Mouse (Mus musculus): ENCODE results near the gene Lhb. TPM values are rescaled to one million over a fixed set of nuclear protein-coding genes. Genes with fewer than 3 reads are reported as not detected.

The Lhb gene
- polyA plus RNA-seq, 1 experiment from 2014 or later, result not detected

DNA sequence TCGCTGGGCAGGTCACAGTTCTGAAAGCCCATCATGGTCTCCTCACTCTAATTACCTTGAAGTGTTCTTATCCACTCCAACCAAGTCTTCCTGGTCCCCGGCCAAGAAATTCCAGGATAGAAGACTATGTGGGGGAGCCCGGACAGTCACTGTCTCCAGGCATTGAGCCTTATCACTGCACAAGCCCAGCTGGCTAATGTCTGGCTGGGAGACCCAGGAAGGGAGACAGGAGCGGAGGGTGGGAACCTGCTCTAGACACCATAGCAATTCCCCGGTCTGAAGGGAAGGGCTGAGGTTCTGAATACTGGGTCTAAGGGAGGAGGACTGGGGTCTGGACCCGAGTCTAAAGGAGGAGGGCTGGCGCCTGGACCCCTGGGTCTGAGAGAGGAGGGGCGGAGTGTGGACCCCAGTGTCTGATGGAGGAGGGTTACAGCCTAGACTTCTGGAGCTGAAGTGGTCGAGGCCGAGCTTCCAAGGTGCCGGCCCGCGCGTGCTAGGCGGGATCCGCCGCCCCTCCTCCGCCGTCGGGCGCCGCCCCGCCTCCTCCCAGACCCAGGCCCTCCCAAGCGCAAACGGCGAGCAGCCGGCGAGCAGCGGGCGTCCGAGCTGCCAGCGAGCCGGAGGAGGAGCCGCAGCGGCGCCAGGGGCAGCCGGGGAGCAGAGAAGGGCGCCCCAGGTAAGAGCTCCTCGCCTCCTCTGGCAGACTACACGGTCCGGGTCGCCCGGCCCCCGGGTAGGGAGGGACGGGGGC lies 7.3 kb upstream of the Lhb start, which contains the start of gene Ntf5:
Gene Ntf5, plus strand, starts transcription at position 583 of the 751 bp plus-strand sequence.
- peak; percentile 10 for DNase-seq (ENCODE audit: low spot score)

DNA sequence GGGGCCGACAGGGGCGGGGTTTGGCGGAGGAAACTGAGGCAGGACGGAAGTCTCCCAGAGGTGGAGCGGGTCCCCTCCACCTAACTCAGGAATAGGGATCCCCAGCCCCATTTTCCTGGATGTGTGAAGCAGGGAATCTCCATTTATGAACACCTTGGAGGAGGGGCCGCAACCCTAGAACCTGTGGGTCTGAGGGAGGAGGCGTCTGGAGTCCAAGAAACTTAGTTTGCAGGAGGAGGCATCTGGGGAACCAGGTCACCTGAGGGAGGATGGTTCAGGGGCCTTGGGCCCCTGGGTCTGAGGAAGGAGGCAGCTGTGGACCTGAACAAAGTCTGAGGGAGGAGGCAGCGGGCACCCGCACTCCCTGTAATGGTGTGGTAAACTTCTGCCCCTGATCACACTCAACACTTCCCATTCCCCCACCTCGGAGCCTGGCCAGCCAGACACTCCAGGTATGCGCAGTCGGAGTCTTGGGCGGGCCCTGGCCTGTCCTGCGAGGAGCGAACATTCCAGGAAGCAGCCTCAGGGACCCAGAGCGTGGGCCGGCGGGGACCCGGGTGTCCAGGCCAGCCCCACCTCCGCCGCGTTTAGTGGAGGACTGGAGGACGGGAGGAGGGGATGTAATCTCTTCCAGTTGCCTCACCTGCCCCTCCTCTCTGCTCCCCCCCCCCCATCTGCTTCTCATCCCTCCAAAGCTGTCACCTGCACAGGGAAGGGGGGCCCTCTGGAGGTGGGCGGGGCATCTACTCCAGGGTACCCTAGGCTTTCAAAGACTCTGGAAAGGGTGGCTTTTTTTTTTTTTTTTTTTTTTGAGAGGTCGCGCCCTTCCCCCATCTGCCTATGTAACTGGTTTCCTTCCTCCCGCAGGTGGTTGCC lies 6.5 kb upstream of the Lhb start:
- DNase-seq (ENCODE audit: low spot score), result no peak

DNA sequence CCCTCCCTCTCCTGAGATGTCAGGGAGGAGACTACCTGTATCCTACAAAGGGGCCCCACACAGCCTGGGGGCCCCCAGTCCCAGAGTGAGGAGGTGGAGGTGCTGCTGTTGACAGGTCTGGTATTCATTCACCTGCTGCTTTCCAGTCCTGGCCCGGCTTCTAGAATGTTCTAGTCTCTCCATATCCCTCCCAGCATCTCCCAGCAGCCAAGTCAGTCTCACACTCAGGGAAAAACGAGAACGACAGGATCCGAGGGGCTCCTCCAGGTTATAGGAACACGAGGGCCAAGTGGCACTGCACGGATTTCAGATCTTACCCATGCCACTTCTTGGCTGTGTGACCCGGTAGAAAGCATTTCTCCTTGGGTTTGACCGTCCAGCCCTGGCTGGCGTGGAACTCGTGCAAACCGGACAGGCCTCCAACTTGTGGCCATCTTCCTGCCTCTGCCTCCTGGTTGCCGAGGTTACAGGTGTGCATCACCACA lies 5.8 kb upstream of the Lhb start:
- DNase-seq (ENCODE audit: low spot score), result no peak

DNA sequence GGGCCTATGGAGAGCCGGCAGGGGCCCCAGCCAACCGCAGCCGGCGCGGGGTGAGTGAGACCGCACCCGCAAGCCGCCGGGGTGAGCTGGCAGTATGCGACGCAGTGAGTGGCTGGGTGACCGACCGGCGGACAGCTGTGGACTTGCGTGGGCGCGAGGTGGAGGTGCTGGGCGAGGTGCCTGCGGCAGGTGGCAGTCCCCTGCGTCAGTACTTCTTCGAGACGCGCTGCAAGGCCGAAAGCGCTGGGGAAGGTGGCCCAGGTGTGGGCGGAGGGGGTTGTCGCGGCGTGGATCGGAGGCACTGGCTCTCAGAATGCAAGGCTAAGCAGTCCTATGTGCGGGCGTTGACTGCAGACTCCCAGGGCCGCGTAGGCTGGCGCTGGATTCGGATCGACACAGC lies 5.0 kb upstream of the Lhb start:
- DNase-seq (ENCODE audit: low spot score), result peak; percentile 38

DNA sequence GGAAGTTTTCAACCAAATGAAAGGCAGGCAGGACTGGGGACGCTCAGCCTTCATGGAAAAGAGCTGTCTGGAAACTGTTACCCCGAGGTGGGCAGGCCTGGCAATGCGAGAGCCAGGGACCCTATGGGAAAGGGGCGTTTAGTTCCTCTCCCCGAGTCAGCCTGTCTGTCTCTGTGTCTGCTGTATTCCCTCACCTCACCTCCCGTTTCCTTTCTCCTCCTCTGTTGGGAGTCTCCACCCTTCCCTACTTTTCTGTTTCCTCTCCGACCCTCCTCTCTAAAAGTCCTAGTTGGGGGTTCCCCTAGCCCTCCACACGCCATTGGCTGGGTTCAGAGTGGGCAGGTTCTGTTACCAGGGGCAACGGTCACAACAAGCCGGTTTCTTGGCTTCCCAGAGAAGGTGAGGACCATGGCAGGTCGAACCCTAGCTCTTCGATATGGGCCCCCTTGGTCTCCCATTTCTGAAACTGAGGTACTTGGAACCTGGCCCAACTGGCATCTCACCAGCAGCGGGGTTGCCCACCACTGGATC lies 2.6 kb upstream of the Lhb start:
- DNase-seq (ENCODE audit: low spot score), result no peak

DNA sequence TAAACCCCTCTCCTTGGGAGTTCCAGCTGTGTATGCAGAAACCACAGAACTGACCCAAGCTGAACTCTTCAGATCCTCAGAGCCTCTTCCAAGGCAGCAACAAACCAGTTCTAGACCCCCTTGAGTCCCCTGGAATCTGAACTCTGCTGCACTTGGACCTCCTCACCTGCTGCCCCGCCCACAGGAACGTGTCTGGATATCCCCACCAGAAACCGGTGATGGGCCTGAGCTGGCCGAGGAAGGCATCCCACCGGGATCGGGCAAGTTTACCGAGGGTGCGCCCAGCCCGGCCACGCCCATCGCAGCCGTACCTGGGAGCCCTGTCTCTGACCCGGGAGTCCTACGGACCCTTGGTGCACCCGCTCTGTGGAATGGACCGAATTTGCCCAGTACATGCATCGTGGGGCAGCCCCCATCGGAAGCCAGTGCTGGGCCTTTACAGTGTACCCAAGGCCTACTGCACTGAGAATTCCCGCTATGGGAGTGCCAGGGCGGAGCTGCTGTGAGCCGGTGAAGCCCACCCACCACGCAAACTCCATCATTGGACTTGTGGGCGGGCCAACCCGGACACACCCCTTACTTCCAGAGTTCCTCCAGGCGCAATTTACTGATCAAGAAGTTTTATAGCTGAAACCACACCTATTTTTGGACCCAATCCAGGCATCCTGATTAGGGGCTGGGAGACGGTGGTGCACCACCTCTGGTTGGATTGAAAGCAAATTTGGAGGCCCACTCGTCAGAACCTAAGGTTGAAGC lies 583 bp upstream of the Lhb start:
- no peak for DNase-seq (ENCODE audit: low spot score)

DNA sequence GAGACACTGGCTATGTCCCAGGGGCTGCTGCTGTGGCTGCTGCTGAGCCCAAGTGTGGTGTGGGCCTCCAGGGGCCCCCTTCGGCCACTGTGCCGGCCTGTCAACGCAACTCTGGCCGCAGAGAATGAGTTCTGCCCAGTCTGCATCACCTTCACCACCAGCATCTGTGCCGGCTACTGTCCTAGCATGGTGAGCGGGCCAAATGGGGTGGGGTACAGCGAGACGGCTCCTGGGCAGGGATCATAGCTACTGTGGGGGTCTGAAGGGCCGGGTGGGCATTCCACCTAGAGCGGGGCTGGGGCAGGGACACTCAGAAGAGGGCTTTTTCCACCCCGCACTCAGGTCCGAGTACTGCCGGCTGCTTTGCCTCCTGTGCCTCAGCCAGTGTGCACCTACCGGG lies 574 bp downstream of the Lhb start:
- DNase-seq (ENCODE audit: low spot score), result no peak

DNA sequence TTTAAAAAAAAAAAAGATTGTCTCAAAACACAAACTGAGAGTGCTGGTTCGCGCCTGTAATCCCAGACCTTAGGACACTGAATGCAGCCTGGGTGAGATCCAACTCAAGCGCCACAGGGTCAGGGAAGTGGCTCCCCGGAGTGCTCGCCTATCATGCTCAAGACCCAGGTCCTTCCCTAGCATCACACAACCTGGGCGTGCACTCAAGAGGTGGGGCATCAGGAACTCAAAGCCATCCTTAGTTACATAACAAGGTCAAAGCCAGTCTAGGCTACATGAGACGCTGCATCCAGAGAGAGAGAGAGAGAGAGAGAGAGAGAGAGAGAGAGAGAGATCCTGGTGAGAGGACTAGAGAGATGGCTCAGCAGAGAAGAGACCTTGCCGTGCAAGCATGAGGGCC lies 5.9 kb downstream of the Lhb start:
- DNase-seq (ENCODE audit: low spot score), result no peak

DNA sequence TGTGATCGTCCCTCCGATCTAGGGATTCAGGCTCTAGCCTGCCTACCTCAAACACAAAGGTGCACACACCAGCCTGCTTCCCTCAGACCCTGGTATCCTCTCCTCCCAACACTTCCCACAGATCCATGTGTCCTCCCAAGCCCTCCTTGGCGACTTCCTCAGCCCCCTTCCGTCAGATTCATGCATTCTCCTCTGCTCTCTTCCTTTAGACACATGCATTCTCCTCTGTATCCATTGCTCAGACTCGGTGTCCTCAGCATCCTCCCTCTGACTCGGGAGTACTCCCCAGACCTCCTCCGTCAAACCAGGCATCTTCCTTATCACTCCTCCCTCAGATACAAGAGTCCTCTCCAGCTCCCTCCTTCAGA lies 13.2 kb downstream of the Lhb start:
- no peak for DNase-seq (ENCODE audit: low spot score)

DNA sequence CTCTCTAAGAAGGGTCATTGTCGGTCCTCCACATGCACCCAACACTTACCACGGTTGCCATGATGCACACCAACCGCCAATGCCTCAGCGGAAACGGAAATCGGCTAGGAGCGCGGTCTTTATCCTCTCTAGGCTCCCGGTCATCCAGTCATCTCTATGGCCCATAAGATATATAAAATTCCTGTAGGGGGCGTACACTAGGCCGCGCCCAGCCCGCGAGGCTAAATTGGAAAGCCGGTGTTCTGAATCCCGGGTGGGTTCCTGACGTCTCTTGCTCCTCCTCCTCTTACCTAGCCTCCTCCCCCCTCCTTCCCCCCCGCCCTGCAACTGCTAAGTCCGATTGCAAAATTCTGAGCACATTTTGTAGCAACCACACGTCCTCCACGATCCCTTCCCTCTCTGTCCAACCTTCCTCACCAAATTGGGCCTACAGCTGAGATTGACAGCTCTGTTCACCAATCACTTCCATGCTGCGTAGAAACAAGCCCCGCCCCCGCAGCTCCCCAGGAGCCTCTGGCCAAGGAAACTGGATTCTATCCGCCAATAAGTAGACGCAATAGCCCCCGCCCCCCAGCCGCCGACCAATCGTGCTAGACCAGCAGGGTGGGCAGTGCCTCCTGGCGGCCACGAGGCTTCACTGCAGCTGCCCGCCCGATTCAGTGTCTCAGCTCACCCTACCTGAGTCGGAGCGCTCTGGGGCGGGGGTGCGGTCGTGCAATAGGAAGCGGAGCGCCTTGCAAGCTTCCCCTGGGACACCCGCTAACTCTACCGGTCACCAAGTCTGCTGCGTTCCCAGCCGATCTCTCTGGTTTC lies 13.8 kb downstream of the Lhb start, which contains the start of gene Gys1:
Gene Gys1, plus strand, starts transcription at position 642 of the 813 bp plus-strand sequence.
- DNase-seq (ENCODE audit: low spot score), result peak; percentile 100

DNA sequence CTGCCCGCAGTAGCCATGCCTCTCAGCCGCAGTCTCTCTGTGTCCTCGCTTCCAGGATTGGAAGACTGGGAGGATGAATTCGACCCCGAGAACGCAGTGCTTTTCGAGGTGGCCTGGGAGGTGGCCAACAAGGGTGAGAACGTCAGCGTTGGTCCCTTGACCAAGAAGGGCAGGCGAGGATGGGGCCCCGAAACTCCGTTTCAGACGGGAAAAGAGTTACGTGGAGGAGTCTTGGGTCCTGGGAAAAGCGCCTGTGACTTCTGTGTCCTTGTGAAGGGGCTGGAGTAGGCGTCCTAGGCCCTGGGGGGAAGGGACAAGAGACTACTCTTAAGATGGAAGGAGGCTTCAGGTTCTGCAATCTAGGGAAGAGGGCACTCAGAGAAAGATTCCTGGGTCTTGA lies 14.4 kb downstream of the Lhb start:
- no peak for DNase-seq (ENCODE audit: low spot score)

DNA sequence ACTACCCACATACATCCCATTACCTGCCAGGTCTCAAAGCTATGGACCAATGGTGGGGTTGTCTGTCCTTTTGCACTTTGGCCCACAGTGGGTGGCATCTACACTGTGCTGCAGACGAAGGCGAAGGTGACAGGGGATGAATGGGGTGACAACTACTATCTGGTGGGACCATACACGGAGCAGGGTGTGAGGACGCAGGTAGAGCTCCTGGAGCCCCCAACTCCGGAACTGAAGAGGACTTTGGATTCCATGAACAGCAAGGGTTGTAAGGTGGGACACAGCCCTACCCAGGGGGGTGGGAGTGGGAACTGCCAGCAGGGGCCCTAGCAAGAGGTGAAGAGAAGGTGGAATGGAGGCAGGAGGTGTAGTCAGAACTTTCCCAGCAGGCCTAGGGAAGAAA lies 15.8 kb downstream of the Lhb start:
- no peak for DNase-seq (ENCODE audit: low spot score)

DNA sequence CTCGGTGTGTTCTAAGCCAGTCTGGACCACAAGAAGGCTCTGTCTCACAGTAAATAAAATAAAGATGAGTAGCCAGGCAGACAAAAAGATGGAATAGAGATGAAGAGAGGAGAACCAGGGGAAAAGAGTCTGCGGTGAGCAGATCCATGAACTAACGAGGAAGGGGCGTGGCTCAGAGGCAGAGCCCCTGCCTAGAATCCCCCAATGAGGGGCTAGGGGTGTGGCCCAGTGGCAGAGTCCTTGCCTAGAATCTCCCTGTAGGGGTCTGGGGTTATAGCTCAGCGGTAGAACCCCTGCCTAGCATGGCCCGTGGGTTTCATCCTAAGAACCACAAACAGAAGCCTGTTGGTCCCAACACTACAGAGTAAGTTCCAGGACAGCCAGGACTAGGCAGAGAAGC lies 16.4 kb downstream of the Lhb start:
- no peak for DNase-seq (ENCODE audit: low spot score)

DNA sequence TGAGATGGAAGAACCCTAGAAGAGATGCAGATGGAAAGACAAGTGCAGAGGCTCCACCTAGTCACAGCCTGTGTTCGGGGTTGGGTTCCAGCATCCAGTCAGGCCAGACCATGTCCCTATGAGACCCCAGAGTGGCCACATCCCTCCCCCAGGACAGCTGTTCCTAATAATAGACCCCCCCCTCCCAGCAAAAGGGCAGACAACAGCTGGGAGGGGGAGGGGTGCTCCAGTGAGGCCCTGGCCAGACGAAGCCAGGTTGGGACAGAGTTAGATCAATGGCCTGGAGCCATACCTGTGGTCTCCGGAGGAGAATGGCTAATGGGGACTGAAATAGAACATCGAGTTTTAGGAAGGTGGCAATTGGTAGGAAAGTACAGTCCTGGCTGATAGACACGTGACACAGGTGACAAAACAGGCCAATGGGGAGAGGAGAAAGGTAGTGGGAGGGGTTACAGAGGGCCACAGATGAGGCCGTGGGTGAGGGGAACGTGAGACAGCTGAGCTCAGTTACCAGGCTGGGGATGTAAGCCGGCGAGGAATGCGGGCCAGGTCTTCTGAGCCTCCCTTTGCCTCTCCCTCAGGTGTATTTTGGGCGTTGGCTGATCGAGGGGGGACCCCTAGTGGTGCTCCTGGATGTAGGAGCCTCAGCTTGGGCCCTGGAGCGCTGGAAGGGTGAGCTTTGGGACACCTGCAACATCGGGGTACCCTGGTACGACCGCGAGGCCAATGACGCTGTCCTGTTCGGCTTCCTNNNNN lies 17.1 kb downstream of the Lhb start, which contains the start of gene Ruvbl2:
Gene Ruvbl2, minus strand, starts transcription at position 576 of the 756 bp plus-strand sequence.
- DNase-seq (ENCODE audit: low spot score), result peak; percentile 13

DNA sequence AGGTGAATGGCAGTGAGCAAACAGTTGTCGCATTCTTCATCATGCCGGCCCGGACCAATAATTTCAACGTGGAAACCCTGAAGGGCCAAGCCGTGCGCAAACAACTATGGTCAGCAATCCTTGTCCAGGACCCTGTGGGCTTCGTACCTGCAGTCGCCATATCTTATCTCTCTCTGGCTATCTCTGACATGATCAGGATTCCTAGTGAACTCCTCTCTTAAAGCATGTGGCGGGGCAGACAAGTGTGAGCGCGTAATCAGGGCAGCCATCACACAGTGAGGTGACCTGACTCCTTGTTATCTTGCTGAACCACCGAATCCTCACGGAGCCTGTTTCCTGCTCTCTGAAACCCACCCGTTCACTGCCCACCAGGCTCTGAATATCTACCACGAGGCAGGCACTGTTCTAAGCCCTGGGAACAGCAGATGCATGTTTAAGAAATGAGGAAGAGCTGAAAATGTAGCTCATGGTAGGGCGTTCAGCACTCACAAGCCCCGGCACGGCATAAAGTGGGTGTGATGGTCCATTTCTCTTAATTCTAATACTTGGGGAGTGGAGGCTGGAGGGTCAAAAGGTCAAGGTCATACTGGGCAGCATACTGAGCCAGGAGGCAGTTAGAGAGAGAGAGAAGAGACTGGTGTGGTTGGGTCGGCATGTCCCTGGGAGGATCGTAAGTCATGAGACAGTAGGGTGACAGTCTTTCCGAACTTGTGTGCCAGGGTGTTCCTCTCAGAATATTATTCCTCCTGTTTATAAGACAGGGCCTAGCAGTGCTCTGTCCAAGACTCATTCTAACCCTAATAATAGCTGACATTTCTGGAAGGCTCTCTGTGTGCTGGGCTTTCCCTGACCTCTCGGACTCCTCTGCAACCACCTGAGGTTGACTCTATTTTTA lies 23.2 kb downstream of the Lhb start:
- no peak for DNase-seq (ENCODE audit: low spot score)

DNA sequence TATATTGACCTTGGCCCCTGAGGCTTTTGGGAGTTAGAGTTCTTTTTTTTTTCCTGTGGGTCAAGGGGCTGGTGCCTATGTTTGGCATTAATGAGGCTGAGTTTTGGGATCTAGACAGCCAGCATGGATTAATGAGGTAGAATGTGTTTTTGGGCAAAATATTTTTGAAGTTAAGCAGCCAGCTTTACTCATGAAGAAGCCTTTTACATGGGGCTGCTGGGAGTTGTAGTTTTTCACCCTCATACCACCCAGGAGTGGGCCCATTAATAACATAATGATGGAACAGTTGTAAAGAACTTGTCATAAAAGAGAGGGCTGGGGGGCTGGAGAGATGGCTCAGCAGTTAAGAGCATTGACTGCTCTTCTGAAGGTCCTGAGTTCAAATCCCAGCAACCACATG lies 26.0 kb downstream of the Lhb start:
- no peak for DNase-seq (ENCODE audit: low spot score)

DNA sequence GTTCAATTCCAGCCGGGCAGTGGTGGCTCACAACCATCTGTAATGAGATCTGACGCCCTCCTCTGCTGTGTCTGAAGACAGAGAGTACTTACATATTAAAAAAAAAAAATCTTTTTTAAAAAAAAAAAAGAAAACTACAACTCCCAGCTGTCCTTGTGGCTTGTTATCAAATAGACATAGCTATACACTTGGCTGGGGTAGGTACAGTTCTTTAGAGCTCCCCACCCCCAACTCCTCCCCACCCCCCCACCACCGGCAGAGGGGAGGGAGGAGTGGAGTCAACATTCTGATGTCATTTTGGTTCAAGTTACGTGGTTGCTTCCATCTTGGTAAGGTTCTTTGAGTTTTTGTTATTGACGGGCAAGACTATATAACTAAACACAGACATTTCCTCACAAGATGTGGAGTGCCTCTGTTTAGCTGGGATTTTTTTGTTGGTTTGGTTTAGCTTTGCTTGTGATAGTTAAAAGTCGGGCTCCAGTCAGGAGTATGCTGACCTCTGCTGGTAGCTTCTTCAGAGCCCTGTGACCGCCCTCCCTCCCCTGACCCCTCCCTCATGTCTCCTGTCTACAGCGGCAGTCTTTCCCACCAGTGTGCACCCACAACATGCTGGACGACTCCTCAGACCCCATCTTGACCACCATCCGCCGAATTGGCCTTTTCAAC lies 26.8 kb downstream of the Lhb start:
- peak; percentile 33 for DNase-seq (ENCODE audit: low spot score)

DNA sequence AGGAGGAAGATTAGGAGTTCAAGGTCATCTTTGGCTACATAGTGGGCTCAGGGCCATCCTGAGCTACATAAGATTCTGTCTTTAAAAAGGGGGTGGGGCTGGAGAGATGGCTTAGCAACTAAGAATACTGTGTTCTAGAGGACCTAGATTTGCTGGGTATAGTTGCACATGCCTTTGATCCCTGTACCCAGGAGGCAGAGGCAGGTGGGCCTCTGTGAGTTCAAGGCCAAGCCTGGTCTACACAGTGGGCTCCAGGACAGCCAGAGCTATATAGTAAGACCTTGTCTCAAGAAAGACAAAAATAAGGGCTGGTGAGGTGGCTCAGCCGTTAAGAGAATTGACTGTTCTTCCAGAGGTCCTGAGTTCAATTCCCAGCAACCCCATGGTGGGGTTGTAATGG lies 29.4 kb downstream of the Lhb start:
- no peak for DNase-seq (ENCODE audit: low spot score)
